Mouse (Mus musculus) liver, adult 2 months (tissue): Measurements from ENCODE around the gene Eif4g1. TPM values are rescaled to one million over a fixed set of nuclear protein-coding genes. Genes with fewer than 3 reads are reported as not detected.

Source experiments
- DNase-seq: peaks from one replicate; pipeline ENCODE4 v3.0.0-alpha.2; 2011; ENCODE audit warnings: low read depth, low spot score; ENCODE audit errors: extremely low read depth
- H3K27ac ChIP-seq: fragments of 200-500 bp; replicated peaks from 2 replicates; pipeline ENCODE4 v1.5.1; 2012; ENCODE audit warnings: low read depth, mild to moderate bottlenecking, control low read depth, inconsistent platforms, low read length; ENCODE audit not compliant: insufficient read depth
- H3K27me3 ChIP-seq: fragments of 200-500 bp; 2 replicates; pipeline ENCODE4 v1.6.1; 2012; ENCODE audit warnings: mild to moderate bottlenecking, moderate library complexity, low read length, inconsistent platforms; ENCODE audit not compliant: control insufficient read depth, insufficient read depth
- H3K36me3 ChIP-seq: fragments of 200-500 bp; 2 replicates; pipeline ENCODE4 v1.6.1; 2012; ENCODE audit warnings: low read length, inconsistent platforms; ENCODE audit not compliant: control insufficient read depth, insufficient read depth
- H3K4me1 ChIP-seq: fragments of 200-500 bp; 2 replicates; pipeline ENCODE4 v1.6.1; 2011; ENCODE audit warnings: low read length; ENCODE audit not compliant: control insufficient read depth, insufficient read depth
- H3K4me3 ChIP-seq: fragments of 200-500 bp; 2 replicates; pipeline ENCODE4 v1.5.1; 2011; ENCODE audit warnings: low read depth, mild to moderate bottlenecking, control low read depth, low read length, moderate library complexity; ENCODE audit not compliant: insufficient read depth
- H3K79me2 ChIP-seq: fragments of 200-500 bp; 2 replicates; pipeline ENCODE4 v1.6.1; 2012; ENCODE audit warnings: inconsistent platforms, mild to moderate bottlenecking, low read length, moderate library complexity; ENCODE audit not compliant: control insufficient read depth, insufficient read depth
- H3K9ac ChIP-seq: fragments of 200-500 bp; 2 replicates; pipeline ENCODE4 v1.6.1; 2012; ENCODE audit warnings: low read depth, mild to moderate bottlenecking, control low read depth, inconsistent platforms, low read length
- CTCF ChIP-seq: fragments of 200-500 bp; IDR thresholded peaks from 2 replicates; pipeline ENCODE4 v1.5.1; 2011; ENCODE audit warnings: low read depth, low read length, control low read depth
- POLR2A ChIP-seq: fragments of 200-500 bp; IDR thresholded peaks from 2 replicates; pipeline ENCODE4 v1.6.1; 2011; ENCODE audit warnings: low read length, control low read depth; ENCODE audit not compliant: insufficient read depth; ENCODE audit errors: extremely low read depth
- WGBS: fragments of 180-500 bp; shearing (Covaris S2); methylation state at CpG from one replicate; pipeline ENCODE4 v1.1.7; 2018; 5-methylcytosine and 5-hydroxymethylcytosine counted together
- polyA plus RNA-seq: library from polyadenylated mRNA; depleted of rRNA; stranded (reverse); fragments of >200 nt; gene quantifications from 2 replicates; pipeline ENCODE4 v1.2.3, GENCODE M21; 2012
- total RNA-seq: library from RNA; depleted of rRNA; stranded (reverse); fragments of >200 nt; gene quantifications from 2 replicates; pipeline ENCODE4 v1.2.3, GENCODE M21; 2014

Eif4g1 gene
- total and polyA plus RNA-seq, 2 experiments: 173 to 400 TPM

DNA sequence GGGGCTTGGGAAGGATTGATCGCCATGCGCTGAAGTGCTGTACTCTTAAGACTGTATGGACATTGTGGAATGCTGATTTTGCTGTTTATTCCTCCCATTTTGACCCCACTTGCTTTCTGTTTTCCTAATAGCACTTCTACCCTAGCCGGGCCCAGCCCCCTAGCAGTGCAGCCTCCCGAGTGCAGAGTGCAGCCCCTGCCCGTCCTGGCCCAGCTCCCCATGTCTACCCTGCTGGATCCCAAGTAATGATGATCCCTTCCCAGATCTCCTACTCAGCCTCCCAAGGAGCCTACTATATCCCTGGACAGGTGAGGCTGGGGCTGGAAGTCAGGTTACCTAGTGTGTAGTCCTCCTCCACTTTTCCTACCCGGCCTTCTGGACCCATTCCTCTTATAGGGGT is 7.1 kb downstream of the Eif4g1 start:
- WGBS: 50% methylated on average over 6 of the region's 6 CpGs
- Histone ChIP-seq H3K79me2 (peaks cover 24% of the 10 kb centered on the region), H3K27me3 (no peaks in the 10 kb centered on the region), H3K4me1 (peaks cover 20% of the 10 kb centered on the region), H3K27ac (no peak overlapping the region; the same call in 1 of the 2 replicates), H3K36me3 (peaks cover 41% of the 10 kb centered on the region), H3K4me3 (no peak overlapping the region), H3K9ac (no peak overlapping the region)
- DNase-seq: no peak
- TF ChIP-seq CTCF (no peak), POLR2A (no peak)

DNA sequence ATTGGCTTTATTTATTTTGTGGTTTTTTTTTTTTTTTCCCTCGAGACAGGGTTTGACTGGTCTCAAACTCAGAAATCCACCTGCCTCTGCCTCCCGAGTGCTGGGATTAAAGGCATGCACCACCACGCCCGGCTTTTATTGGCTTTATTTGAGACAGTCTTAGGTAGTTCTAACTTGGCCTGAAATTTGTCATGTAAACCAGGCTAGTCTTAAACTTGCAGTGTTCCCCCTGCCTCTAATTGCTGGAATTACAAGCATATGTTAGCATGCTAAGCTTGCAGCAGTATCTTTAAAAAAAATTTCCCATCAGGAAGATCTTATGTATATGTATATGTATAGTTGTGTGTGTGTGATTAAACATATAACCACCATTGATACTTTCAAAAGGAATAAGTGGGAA is 8.6 kb downstream of the Eif4g1 start:
- DNase-seq: no peak
- 70% methylated on average over 4 of the region's 4 CpGs for WGBS
- Histone ChIP-seq H3K79me2 (peaks cover 24% of the 10 kb centered on the region), H3K36me3 (peaks cover 56% of the 10 kb centered on the region), H3K4me3 (no peak overlapping the region), H3K4me1 (peaks cover 20% of the 10 kb centered on the region), H3K27me3 (no peaks in the 10 kb centered on the region), H3K9ac (no peak overlapping the region), H3K27ac (no peak overlapping the region)
- TF ChIP-seq POLR2A (no peak), CTCF (no peak)

DNA sequence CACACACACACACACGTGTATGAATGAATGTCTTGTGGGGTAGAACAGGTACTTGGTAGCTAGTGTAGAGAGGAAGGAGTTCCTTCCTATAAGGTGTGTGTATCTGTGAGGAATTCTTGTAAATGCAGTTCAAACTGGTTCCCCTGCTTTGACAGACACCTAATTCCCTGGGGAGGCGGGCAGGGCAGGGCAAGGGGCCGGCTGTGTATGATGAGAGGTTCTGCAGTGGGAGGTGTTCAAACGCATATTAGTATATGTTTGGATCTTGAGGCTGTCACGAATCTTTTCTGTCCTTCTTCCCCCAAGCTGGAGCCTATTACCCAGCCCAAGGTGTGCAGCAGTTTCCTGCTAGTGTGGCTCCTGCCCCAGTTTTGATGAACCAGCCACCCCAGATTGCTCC is 9.3 kb downstream of the Eif4g1 start:
- H3K9ac ChIP-seq: no peak overlapping the region
- H3K79me2 ChIP-seq: peaks cover 24% of the 10 kb centered on the region
- 75% methylated on average over 5 of the region's 5 CpGs for WGBS
- H3K36me3 ChIP-seq: peaks cover 62% of the 10 kb centered on the region
- no peak overlapping the region for H3K27ac ChIP-seq
- DNase-seq: no peak
- TF ChIP-seq CTCF: no peak
- TF ChIP-seq POLR2A: no peak
- H3K4me3 ChIP-seq: no peak overlapping the region
- no peaks in the 10 kb centered on the region for H3K27me3 ChIP-seq
- peaks cover 16% of the 10 kb centered on the region for H3K4me1 ChIP-seq

DNA sequence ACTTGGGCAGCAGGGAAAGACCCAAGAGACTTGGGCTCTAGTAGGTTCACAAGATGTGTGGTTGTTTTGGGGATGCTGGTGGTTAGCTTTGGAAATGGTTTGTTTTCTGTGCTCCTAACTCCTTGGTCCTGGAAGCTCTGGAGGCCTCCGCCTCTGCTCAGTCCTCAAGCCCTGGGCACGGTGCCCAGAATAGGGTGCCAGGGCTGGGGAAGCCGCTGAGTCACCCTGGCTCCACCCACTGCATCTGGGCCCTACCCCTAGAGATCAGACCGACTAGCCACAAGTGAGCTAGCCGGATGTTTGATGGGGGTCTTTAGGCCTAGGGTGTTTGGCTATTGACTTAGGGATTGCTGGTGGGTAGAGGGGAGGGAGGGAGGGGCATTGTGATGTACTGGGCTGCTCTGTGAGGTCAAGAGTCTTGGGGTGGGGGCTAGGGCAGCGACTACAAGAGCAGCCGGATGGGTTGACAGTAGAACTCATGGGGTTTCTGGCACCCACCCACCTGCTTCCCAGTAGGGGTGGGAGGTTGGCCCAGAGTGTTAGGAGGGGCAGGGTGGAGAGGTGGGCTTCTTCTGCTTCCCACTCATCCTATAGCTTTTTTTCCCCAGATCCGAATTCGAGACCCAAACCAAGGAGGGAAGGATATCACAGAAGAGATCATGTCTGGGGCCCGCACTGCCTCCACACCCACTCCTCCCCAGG is 10.0 kb downstream of the Eif4g1 start:
- Histone ChIP-seq H3K9ac (no peak overlapping the region), H3K36me3 (peaks cover 70% of the 10 kb centered on the region), H3K27me3 (no peaks in the 10 kb centered on the region)

DNA sequence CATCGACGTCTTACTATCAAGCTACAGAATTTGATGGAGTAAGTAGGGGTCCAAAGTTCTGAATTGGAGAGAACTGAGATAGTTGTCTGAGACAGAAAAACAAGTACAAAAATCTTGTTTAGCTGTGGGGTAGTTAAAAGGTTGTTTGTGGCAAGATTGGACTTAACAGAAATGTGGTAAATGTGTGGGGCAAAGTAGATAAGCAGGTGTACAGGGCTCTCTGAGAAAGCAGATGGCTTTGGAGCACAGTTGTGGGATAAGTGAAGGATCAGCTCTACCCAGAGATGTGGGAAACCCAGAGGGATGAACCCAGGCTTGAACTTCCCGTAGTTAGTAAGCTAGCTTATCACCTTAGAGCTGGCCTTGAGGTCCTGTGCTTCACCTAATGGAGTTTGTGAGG is 22.7 kb downstream of the Eif4g1 start:
- H3K9ac ChIP-seq: no peak overlapping the region
- 77% methylated on average over 3 of the region's 3 CpGs for whole genome bisulfite sequencing
- no peaks in the 10 kb centered on the region for H3K27me3 ChIP-seq
- no peaks in the 10 kb centered on the region for H3K79me2 ChIP-seq
- H3K4me3 ChIP-seq: no peak overlapping the region
- no peak overlapping the region for H3K27ac ChIP-seq
- DNase-seq: no peak
- H3K4me1 ChIP-seq: no peaks in the 10 kb centered on the region
- TF ChIP-seq POLR2A (no peak), CTCF (no peak)
- H3K36me3 ChIP-seq: peaks cover 55% of the 10 kb centered on the region

More for the DNA sequence above, 10.0 kb downstream of the Eif4g1 start:
- Histone ChIP-seq H3K79me2 (peaks cover 20% of the 10 kb centered on the region), H3K4me3 (no peak overlapping the region), H3K27ac (no peak overlapping the region), H3K4me1 (peaks cover 16% of the 10 kb centered on the region)
- peak; percentile 70 for DNase-seq
- WGBS: 44% methylated on average over 10 of the region's 10 CpGs
- no peak for TF ChIP-seq CTCF
- no peak for TF ChIP-seq POLR2A

DNA sequence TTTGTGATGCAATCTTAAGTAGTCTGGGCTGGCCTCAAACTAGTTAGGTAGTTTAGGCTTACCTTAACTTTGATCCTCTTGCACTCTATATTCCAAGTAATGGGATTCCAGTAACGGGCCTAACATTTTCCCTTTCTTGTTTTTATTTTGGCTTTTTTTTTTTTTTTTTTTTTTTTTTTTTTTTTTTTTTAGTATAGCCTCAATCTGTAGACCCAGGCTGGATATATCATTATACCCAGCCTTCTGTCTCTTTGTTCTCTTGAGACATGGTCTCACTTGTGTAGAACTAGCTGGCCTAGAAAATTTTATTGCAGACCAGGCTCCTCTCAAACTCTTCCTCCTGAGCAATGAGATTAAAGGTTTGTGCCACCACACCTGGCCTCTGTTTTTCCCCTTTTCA is 23.5 kb downstream of the Eif4g1 start:
- Histone ChIP-seq H3K27ac (no peak overlapping the region), H3K9ac (no peak overlapping the region), H3K4me1 (peaks cover 4% of the 10 kb centered on the region; the same call in 1 of the 2 replicates), H3K36me3 (peaks cover 47% of the 10 kb centered on the region), H3K4me3 (no peak overlapping the region), H3K27me3 (no peaks in the 10 kb centered on the region), H3K79me2 (no peaks in the 10 kb centered on the region)
- TF ChIP-seq CTCF: no peak
- TF ChIP-seq POLR2A: no peak
- no peak for DNase-seq
- 69% methylated on average over 1 of the region's 1 CpGs for WGBS
